Mouse (Mus musculus): Measurements from ENCODE around the gene Gdpgp1. TPM values are rescaled to one million over a fixed set of nuclear protein-coding genes. Genes with fewer than 3 reads are reported as not detected.

Gene Gdpgp1
- polyA plus RNA-seq, 1 experiment from 2014 or later = 4.2 TPM

DNA sequence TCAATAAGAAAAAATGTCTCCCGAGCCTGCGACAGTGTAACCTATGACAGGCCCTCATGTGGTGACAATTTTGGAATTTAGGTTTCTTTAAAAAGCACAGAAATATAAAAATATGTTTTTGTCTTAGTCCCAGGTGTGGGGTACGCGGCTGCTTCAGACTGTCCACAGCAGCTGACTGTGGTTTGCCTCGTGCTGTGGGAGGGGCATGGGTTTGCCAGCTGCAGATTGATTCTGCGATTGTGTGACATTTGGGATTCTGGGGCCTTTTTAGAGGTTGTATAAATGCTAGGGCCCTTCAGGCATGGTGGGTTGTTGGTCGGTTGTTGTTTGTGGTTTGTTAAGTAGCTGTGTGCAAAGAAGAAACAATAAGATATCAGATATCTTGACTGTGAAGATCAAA, 27.7 kb upstream of the Gdpgp1 start:
- WGBS = 83% methylated on average over 7 of the region's 7 CpGs
- no peak for ATAC-seq (replicated peaks; ENCODE audit: extremely low read depth, insufficient read depth, low FRiP score)
- Histone ChIP-seq H3K36me3 (ENCODE audit: control insufficient read depth, insufficient read depth) (no peaks in the 10 kb centered on the region), H3K9me3 (replicated peaks; ENCODE audit: control insufficient read depth, low read length) (no peaks in the 10 kb centered on the region), H3K4me2 (ENCODE audit: low read depth, low read length) (no peak overlapping the region), H3K27me3 (ENCODE audit: control insufficient read depth, insufficient read depth, low read length) (no peaks in the 10 kb centered on the region), H3K4me3 (ENCODE audit: low read length) (no peak overlapping the region), H3K9ac (ENCODE audit: low read length) (no peak overlapping the region), H3K4me1 (ENCODE audit: control insufficient read depth, insufficient read depth, low read length) (peaks cover 55% of the 10 kb centered on the region), H3K27ac (ENCODE audit: low read length) (no peak overlapping the region)

GRCm38 (mm10) chr7:80205705-80206589, 26.7 kb upstream of the Gdpgp1 start:
- ATAC-seq (replicated peaks; ENCODE audit: extremely low read depth, insufficient read depth, low FRiP score) = no peak
- no peak overlapping the region for H3K4me2 ChIP-seq (ENCODE audit: low read depth, low read length)
- peaks cover 61% of the 10 kb centered on the region for H3K4me1 ChIP-seq (ENCODE audit: control insufficient read depth, insufficient read depth, low read length)
- H3K27me3 ChIP-seq (ENCODE audit: control insufficient read depth, insufficient read depth, low read length) = no peaks in the 10 kb centered on the region
- H3K9ac ChIP-seq (ENCODE audit: low read length) = 0 out of 2 replicates have a peak overlapping the region, but pooled peaks have one; percentile 15
- 76% methylated on average over 12 of the region's 12 CpGs for WGBS
- no peak overlapping the region for H3K4me3 ChIP-seq (ENCODE audit: low read length)
- H3K9me3 ChIP-seq (replicated peaks; ENCODE audit: control insufficient read depth, low read length) = no peaks in the 10 kb centered on the region
- no peaks in the 10 kb centered on the region for H3K36me3 ChIP-seq (ENCODE audit: control insufficient read depth, insufficient read depth)
- H3K27ac ChIP-seq (ENCODE audit: low read length) = no peak overlapping the region

DNA sequence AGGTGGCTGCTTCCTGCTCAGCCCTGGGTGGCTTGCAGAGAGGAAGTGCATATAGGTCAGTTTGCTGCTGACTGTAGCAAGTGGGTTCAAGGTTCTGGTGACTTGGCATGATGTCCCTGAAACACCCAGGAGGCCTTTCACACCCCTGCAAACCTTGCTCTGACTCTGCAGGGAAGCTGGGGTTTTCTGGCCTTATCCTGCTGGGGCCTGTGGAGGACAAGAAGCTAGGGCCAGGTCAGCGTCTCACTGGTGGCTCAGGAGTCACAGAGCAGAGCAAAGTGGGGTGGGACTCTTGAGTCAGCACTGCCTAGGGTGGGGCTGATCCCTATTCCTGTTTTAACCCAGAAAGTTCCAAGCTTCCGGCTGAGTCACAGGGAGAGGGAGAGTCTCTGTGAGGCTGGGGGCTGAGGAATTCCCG, 25.3 kb upstream of the Gdpgp1 start:
- peak overlapping the region; percentile 55 for H3K9ac ChIP-seq (ENCODE audit: low read length)
- H3K4me2 ChIP-seq (ENCODE audit: low read depth, low read length) = peak overlapping the region; percentile 5; the same call in 1 of the 2 replicates

DNA sequence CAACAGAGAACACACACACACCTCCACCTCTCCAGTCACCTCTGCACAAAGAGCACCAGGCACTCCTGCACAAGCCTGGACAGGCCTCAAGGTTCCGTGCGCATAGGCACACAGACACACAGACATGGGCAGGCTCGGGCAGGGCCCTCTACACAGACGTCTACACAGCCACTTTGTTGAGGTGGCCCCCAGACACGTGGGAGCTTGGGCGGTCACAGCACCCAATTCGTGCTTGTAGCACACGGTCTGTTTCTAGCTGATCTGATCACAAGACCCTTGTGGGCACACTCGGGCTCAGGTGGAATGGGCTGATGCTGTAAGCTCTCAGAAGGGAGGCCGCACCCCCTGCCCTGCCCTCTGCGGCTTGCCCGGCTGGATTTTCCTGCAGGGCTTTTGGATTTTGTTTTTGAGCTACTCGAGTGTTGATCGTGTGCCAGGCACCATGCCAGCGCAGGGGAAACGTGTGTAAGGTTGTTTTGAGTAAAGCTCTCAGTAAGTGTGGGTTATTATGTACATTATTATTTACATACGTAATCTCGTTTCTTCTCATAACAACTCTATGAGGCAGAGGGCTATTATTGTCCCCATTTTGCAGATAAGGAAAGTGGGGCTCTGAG, 24.5 kb upstream of the Gdpgp1 start:
- peak overlapping the region; percentile 40 for H3K4me2 ChIP-seq (ENCODE audit: low read depth, low read length)
- WGBS = 44% methylated on average over 18 of the region's 18 CpGs
- H3K36me3 ChIP-seq (ENCODE audit: control insufficient read depth, insufficient read depth) = no peaks in the 10 kb centered on the region
- H3K27me3 ChIP-seq (ENCODE audit: control insufficient read depth, insufficient read depth, low read length) = no peaks in the 10 kb centered on the region
- ATAC-seq (replicated peaks; ENCODE audit: extremely low read depth, insufficient read depth, low FRiP score) = peak; percentile 12
- H3K4me1 ChIP-seq (ENCODE audit: control insufficient read depth, insufficient read depth, low read length) = peaks cover 59% of the 10 kb centered on the region
- no peaks in the 10 kb centered on the region for H3K9me3 ChIP-seq (replicated peaks; ENCODE audit: control insufficient read depth, low read length)
- H3K9ac ChIP-seq (ENCODE audit: low read length) = peak overlapping the region; percentile 55
- peak overlapping the region; percentile 13; the same call in 1 of the 2 replicates for H3K4me3 ChIP-seq (ENCODE audit: low read length)
- peak overlapping the region; percentile 85 for H3K27ac ChIP-seq (ENCODE audit: low read length)

More for the DNA sequence above, 25.3 kb upstream of the Gdpgp1 start:
- ATAC-seq (replicated peaks; ENCODE audit: extremely low read depth, insufficient read depth, low FRiP score) = no peak
- Histone ChIP-seq H3K36me3 (ENCODE audit: control insufficient read depth, insufficient read depth) (no peaks in the 10 kb centered on the region), H3K4me3 (ENCODE audit: low read length) (no peak overlapping the region), H3K9me3 (replicated peaks; ENCODE audit: control insufficient read depth, low read length) (no peaks in the 10 kb centered on the region), H3K27ac (ENCODE audit: low read length) (peak overlapping the region; percentile 85), H3K4me1 (ENCODE audit: control insufficient read depth, insufficient read depth, low read length) (peaks cover 61% of the 10 kb centered on the region), H3K27me3 (ENCODE audit: control insufficient read depth, insufficient read depth, low read length) (no peaks in the 10 kb centered on the region)
- WGBS = 51% methylated on average over 3 of the region's 3 CpGs

DNA sequence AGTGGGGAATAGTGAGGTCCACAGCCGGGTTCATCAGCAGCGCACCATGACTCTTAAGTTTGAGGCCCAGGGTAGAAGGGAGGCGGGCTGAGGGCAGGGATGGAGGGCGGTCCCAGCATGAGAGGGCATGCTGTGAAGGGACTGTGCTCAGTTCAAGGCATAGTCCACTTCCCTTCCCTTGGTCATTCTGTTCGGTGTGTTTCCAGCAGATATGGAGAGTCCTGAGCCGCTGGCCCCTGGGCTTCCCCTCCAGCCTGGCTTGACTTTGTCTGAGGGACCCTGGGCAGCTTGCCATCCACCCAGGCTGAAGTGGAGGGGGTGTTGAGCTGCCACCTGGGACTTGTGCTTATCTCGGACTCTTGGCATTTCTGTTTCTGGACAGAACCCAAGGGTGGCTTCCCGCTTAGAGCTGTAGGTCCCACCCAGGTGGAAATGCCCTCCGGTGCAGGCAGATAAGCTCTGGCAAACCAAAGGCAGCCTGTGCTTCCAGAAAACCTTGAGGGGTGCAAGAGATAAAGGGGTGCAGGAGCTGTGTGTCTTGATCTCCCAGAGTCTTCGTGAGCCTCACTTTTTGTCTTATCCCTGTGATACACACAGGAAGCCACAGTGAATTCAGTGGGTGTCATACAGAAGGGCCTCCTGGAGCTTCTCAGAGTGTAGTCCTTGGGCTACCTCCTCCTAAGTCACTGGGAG, 23.8 kb upstream of the Gdpgp1 start:
- WGBS = 16% methylated on average over 10 of the region's 10 CpGs
- Histone ChIP-seq H3K9ac (ENCODE audit: low read length) (peak overlapping the region; percentile 53), H3K9me3 (replicated peaks; ENCODE audit: control insufficient read depth, low read length) (no peaks in the 10 kb centered on the region), H3K4me2 (ENCODE audit: low read depth, low read length) (peak overlapping the region; percentile 40), H3K27me3 (ENCODE audit: control insufficient read depth, insufficient read depth, low read length) (no peaks in the 10 kb centered on the region), H3K36me3 (ENCODE audit: control insufficient read depth, insufficient read depth) (no peaks in the 10 kb centered on the region), H3K4me1 (ENCODE audit: control insufficient read depth, insufficient read depth, low read length) (peaks cover 56% of the 10 kb centered on the region), H3K27ac (ENCODE audit: low read length) (peak overlapping the region; percentile 85), H3K4me3 (ENCODE audit: low read length) (peak overlapping the region; percentile 13; the same call in 1 of the 2 replicates)
- peak; percentile 56 for ATAC-seq (replicated peaks; ENCODE audit: extremely low read depth, insufficient read depth, low FRiP score)

DNA sequence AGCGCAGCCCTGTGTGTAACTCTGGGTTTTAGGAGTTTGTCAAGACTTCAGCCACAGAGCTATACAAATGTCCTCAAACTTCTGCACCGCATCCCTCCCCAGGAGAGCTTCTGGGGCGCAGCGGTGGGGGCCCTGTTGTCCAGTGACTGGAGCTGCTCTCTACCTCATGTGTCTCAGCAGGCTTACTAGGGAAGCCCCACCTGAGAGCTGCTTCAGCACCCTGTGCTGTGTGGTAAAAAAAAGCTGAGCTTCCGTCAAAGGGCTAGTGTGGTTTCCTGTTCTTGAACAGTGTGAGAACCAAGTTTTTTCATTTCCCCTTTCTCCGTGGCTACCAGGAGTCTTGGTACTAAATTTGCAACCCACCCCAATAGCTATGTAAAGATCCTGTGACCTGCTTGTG, 23.0 kb upstream of the Gdpgp1 start:
- no peak for ATAC-seq (replicated peaks; ENCODE audit: extremely low read depth, insufficient read depth, low FRiP score)
- 70% methylated on average over 6 of the region's 6 CpGs for WGBS
- Histone ChIP-seq H3K9ac (ENCODE audit: low read length) (no peak overlapping the region), H3K4me2 (ENCODE audit: low read depth, low read length) (peak overlapping the region; percentile 40; the same call in 1 of the 2 replicates), H3K9me3 (replicated peaks; ENCODE audit: control insufficient read depth, low read length) (no peaks in the 10 kb centered on the region), H3K27ac (ENCODE audit: low read length) (peak overlapping the region; percentile 85), H3K4me1 (ENCODE audit: control insufficient read depth, insufficient read depth, low read length) (peaks cover 56% of the 10 kb centered on the region), H3K27me3 (ENCODE audit: control insufficient read depth, insufficient read depth, low read length) (no peaks in the 10 kb centered on the region), H3K4me3 (ENCODE audit: low read length) (no peak overlapping the region), H3K36me3 (ENCODE audit: control insufficient read depth, insufficient read depth) (0 out of 2 replicates have a peak, but pooled peaks cover 3% of the 10 kb centered on the region)

DNA sequence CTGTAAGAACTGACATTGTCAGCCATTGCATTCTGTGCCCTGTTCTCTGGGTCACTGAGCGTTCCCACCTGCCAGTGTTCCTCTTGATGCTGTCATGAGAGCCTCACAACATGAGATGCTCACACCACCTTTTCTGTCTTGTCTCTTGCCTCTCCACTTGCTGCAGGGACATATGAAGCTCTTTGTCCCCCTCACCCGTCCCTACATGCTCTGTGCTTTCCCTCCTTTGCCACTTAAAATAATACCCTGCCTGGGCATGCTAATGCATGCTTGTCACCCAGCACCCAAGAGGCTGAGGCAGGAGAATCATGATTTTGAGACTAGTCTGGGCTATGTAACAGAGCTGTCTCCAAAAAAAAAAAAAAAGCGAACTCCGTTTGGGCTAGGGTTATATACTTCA, 21.7 kb upstream of the Gdpgp1 start:
- ATAC-seq (replicated peaks; ENCODE audit: extremely low read depth, insufficient read depth, low FRiP score) = no peak
- no peak overlapping the region for H3K4me3 ChIP-seq (ENCODE audit: low read length)
- H3K9me3 ChIP-seq (replicated peaks; ENCODE audit: control insufficient read depth, low read length) = no peaks in the 10 kb centered on the region
- WGBS = 87% methylated on average over 4 of the region's 4 CpGs
- 0 out of 2 replicates have a peak, but pooled peaks cover 6% of the 10 kb centered on the region for H3K36me3 ChIP-seq (ENCODE audit: control insufficient read depth, insufficient read depth)
- no peak overlapping the region for H3K4me2 ChIP-seq (ENCODE audit: low read depth, low read length)
- no peaks in the 10 kb centered on the region for H3K27me3 ChIP-seq (ENCODE audit: control insufficient read depth, insufficient read depth, low read length)
- H3K4me1 ChIP-seq (ENCODE audit: control insufficient read depth, insufficient read depth, low read length) = peaks cover 56% of the 10 kb centered on the region
- H3K27ac ChIP-seq (ENCODE audit: low read length) = no peak overlapping the region
- no peak overlapping the region for H3K9ac ChIP-seq (ENCODE audit: low read length)

DNA sequence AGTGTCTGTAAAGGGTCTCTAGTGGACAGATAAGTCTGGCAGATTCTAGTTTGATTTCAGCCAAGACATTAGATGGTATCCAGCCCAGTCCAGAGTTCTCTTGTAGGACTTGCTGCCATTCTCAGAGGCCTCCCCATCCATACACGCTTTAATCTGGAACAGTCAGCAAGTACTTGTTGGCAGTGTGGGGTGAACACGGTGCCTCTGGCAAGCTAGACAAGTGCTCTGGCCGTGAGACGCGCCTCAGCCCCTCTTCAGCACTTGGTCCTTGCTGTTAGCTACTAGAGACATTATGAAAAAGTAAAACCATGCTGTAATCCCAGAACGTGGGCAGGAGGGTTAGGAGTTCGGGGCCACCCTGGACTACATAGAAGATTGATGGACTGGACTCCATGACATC, 19.1 kb upstream of the Gdpgp1 start:
- Histone ChIP-seq H3K36me3 (ENCODE audit: control insufficient read depth, insufficient read depth) (peaks cover 13% of the 10 kb centered on the region), H3K27me3 (ENCODE audit: control insufficient read depth, insufficient read depth, low read length) (no peaks in the 10 kb centered on the region), H3K27ac (ENCODE audit: low read length) (no peak overlapping the region), H3K4me2 (ENCODE audit: low read depth, low read length) (no peak overlapping the region), H3K4me3 (ENCODE audit: low read length) (no peak overlapping the region), H3K4me1 (ENCODE audit: control insufficient read depth, insufficient read depth, low read length) (peaks cover 30% of the 10 kb centered on the region), H3K9ac (ENCODE audit: low read length) (no peak overlapping the region), H3K9me3 (replicated peaks; ENCODE audit: control insufficient read depth, low read length) (no peaks in the 10 kb centered on the region)
- 63% methylated on average over 7 of the region's 7 CpGs for WGBS
- no peak for ATAC-seq (replicated peaks; ENCODE audit: extremely low read depth, insufficient read depth, low FRiP score)

Measured in heart, embryonic 16.5 days (tissue).